Mouse (Mus musculus): ENCODE results near the gene Prkd2.

DNA sequence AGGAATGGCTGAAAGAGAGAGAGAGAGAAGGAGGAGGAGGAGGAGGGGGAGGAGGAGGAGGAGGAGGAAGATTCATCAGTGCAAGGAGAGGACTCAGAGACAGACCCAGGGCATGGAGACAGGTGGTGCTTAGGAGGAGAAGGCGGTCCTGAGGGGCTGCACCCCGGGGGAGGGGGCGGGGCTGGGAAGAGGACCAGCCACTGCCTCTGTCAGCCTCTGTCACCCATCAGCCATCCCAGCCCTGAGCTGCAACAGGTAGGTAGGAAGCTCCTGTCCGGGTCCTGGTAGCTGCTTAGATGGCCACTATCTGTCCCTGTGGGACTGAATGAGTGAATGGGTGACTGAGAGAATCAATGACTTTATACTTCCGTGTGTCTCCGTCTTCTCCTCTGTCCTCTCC is 50.9 kb downstream of the Prkd2 start:
- TF ChIP-seq CTCF (IDR thresholded peaks at IDR 0.05; ENCODE audit: low read depth) (no peak), EP300 (IDR thresholded peaks at IDR 0.05; ENCODE audit: low read depth) (no peak)
